Mouse (Mus musculus) hindbrain, embryonic 16.5 days (tissue): ENCODE data around the gene Adam26a. TPM values are rescaled to one million over a fixed set of nuclear protein-coding genes. Genes with fewer than 3 reads are reported as not detected.
"Not testable (repeated sequence)": the region's sequence is repeated elsewhere in the genome, so short reads cannot be mapped to it uniquely, and the experiment has no call there.

Experiments
- ATAC-seq: fragments of 200-750 bp; cut with Nextera tagmentation; 2 replicates; pipeline ENCODE4 v1.8.0; 2017; ENCODE audit warnings: moderate TSS enrichment, moderate library complexity
- H3K27ac ChIP-seq: fragments of 300-500 bp; sonication (generic); 2 replicates; pipeline ENCODE4 v1.5.1; 2014; ENCODE audit warnings: low read depth, mild to moderate bottlenecking, control low read depth, low read length, moderate library complexity
- H3K27me3 ChIP-seq: fragments of 300-500 bp; sonication (generic); replicated peaks from 2 replicates; pipeline ENCODE4 v1.6.1; 2014; ENCODE audit warnings: low read length; ENCODE audit not compliant: control insufficient read depth, insufficient read depth
- H3K36me3 ChIP-seq: fragments of 300-500 bp; sonication (generic); 2 replicates; pipeline ENCODE4 v1.6.1; 2014; ENCODE audit warnings: mild to moderate bottlenecking, low read length, moderate library complexity, mixed read lengths; ENCODE audit not compliant: control insufficient read depth, insufficient read depth
- H3K4me1 ChIP-seq: fragments of 300-500 bp; sonication (generic); 2 replicates; pipeline ENCODE4 v1.6.1; 2014; ENCODE audit warnings: low read depth, low read length; ENCODE audit not compliant: control insufficient read depth, insufficient read depth
- H3K4me2 ChIP-seq: fragments of 300-500 bp; sonication (generic); 2 replicates; pipeline ENCODE4 v1.6.1; 2014; ENCODE audit warnings: mild to moderate bottlenecking, low read length, control low read depth, moderate library complexity
- H3K4me3 ChIP-seq: fragments of 300-500 bp; sonication (generic); 2 replicates; pipeline ENCODE4 v1.5.1; 2014; ENCODE audit warnings: mild to moderate bottlenecking, low read length, control low read depth, moderate library complexity
- H3K9ac ChIP-seq: fragments of 300-500 bp; sonication (generic); 2 replicates; pipeline ENCODE4 v1.6.1; 2014; ENCODE audit warnings: low read depth, mild to moderate bottlenecking, control low read depth, low read length, moderate library complexity
- H3K9me3 ChIP-seq: fragments of 300-500 bp; sonication (generic); 2 replicates; pipeline ENCODE4 v1.6.1; 2014; ENCODE audit warnings: mild to moderate bottlenecking, low read length, moderate library complexity; ENCODE audit not compliant: control insufficient read depth
- WGBS: fragments of 180-500 bp; shearing (Covaris S2); extraction: QIAGEN DNeasy Blood & Tissue Kit; methylation state at CpG from one replicate; pipeline ENCODE4 v1.1.7; 2014; 5-methylcytosine and 5-hydroxymethylcytosine counted together
- polyA plus RNA-seq: library from polyadenylated mRNA; unstranded; fragments of >200 nt; fragmentation: Nextera tagmentation; extraction: Ambion mirVana; gene quantifications from 2 replicates; pipeline ENCODE4 v1.2.1, GENCODE M21; 2015

Adam26a gene
- not detected in 2 replicates for polyA plus RNA-seq

DNA sequence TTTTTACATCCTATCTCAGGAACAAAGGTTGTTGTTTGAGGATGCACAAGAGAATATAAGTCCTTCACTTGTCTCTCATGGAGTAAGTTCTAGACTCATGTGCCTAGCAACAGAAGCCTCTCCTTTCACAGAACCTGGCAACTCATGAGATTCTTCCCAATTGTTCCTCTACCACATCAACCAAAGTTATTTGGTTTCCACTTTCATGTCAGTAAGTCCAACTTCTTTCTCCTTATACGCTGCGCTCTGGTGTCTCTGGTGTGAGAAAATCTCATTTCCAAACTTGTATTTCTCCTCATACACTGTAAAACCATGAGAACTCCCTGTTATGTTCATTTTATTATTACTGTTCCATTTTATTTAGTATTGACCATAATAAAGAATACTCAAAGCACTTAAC, at the start of gene Adam26a:
Adam26a (minus strand) TSS at position 101 of the 400 bp plus-strand sequence.
- not testable (repeated sequence) for H3K9ac ChIP-seq, H3K36me3 ChIP-seq, H3K4me2 ChIP-seq, H3K9me3 ChIP-seq, ATAC-seq, H3K4me3 ChIP-seq, H3K27me3 ChIP-seq, H3K4me1 ChIP-seq, H3K27ac ChIP-seq
- WGBS: 96% methylated on average over 2 of the region's 2 CpGs

DNA sequence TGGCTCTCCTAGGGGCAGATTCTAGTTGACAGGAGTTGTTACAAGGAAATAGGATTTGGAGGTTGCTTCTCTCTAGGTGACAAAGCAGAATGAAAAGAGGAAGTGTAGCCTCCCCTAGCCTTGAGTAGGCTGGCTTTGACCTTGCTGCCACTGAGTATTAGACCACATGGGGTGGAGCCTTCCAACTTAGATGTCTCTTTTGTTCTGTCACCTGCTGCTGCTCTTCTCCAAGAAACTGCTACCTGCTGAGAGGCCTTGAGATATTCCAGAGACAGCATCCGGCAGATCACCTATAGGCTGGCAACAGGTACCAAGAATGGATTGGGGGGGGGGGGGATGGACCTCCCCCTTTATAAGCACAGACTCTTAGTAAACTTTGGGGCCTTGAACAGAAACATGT, 39.5 kb upstream of the Adam26a start:
- Histone ChIP-seq H3K36me3 (no peaks in the 10 kb centered on the region), H3K4me2 (no peak overlapping the region), H3K27ac (no peak overlapping the region), H3K9ac (no peak overlapping the region), H3K27me3 (no peaks in the 10 kb centered on the region), H3K4me3 (no peak overlapping the region), H3K9me3 (no peaks in the 10 kb centered on the region), H3K4me1 (no peaks in the 10 kb centered on the region)
- ATAC-seq: no peak
- 93% methylated on average over 1 of the region's 1 CpGs for WGBS

DNA sequence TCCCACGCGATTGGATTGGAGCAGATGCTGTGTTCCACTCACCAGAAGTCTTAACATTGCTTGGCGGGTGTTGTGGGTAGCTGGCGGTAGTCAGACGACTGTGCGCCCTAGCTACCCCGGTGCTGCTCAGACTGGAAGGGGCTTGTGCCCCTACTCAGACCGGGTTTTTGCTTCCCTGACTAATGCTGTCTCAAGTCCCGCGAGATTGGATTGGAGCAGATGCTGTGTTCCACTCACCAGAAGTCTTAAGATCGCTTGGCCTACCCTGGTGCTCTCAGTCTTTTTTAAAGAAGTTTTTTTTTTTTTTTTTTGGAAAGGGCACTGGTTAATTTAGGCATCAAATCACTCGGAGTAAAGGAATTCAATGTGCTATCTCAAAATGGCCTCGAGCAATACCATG, 27.1 kb upstream of the Adam26a start:
- not testable (repeated sequence) for ATAC-seq, H3K4me2 ChIP-seq, H3K9ac ChIP-seq, H3K27ac ChIP-seq, H3K4me1 ChIP-seq, H3K36me3 ChIP-seq, H3K27me3 ChIP-seq, H3K9me3 ChIP-seq, H3K4me3 ChIP-seq
- 85% methylated on average over 13 of the region's 13 CpGs for WGBS

DNA sequence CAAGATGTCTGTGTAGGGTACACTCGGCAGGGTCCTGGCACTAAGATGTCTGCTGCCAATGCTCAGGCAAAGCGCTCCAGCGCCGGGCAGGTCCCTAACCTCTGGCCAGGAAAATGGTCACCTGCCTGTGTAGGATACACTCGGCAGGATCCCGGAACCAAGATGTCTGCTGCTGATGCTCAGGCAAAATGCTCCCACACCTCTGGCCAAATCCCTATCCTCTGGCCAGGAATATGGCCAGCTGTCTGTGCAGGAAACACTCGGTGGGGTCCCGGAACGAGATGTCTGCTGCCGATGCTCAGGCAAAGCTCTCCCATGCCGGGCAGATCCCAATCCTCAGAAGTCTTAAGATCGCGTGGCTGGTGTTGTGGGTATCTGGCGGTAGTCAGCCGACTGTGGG, 26.7 kb upstream of the Adam26a start:
- not testable (repeated sequence) for H3K4me1 ChIP-seq, H3K4me3 ChIP-seq, H3K9me3 ChIP-seq, H3K27me3 ChIP-seq, H3K27ac ChIP-seq, H3K36me3 ChIP-seq, ATAC-seq, H3K9ac ChIP-seq, H3K4me2 ChIP-seq
- WGBS: 94% methylated on average over 15 of the region's 15 CpGs

DNA sequence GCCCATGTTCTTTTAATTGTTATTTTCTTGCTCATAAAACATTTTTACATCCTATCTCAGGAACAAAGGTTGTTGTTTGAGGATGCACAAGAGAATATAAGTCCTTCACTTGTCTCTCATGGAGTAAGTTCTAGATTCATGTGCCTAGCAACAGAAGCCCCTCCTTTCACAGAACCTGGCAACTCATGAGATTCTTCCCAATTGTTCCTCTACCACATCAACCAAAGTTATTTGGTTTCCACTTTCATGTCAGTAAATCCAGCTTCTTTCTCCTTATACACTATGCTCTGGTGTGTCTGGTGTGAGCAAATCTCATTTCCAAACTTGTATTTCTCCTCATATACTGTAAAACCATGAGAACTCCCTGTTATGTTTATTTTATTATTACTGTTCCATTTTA, 48.5 kb downstream of the Adam26a start, which contains the start of gene Adam26b:
Adam26b (minus strand) TSS at position 101 of the 400 bp plus-strand sequence.
- H3K27me3 ChIP-seq, ATAC-seq, H3K36me3 ChIP-seq, H3K9ac ChIP-seq, H3K9me3 ChIP-seq, H3K4me1 ChIP-seq, H3K4me3 ChIP-seq, H3K4me2 ChIP-seq, H3K27ac ChIP-seq: not testable (repeated sequence)

Other genes with a start within 250 kb of the Adam26a start
- not detected in 2 replicates for gene Adam26b, start 48.6 kb downstream of the Adam26a start, polyA plus RNA-seq
- gene Gm5346, start 50.6 kb upstream of the Adam26a start, polyA plus RNA-seq: not detected in 2 replicates
- gene Adam34, start 133.3 kb upstream of the Adam26a start, polyA plus RNA-seq: not detected in 2 replicates